Mouse (Mus musculus) lung, postnatal 14 days (tissue): ENCODE results near the gene Ttll13.

Source experiments
- DNase-seq: peaks from one replicate; pipeline ENCODE4 v3.0.0; 2021

Gene Ttll13

GRCm38 (mm10) chr7:80268897-80269750, 22.9 kb downstream of the Ttll13 start, which contains the start of gene Vps33b:
Gene Vps33b, plus strand, starts transcription at chr7:80269649.
- DNase-seq, result peak; percentile 99

DNA sequence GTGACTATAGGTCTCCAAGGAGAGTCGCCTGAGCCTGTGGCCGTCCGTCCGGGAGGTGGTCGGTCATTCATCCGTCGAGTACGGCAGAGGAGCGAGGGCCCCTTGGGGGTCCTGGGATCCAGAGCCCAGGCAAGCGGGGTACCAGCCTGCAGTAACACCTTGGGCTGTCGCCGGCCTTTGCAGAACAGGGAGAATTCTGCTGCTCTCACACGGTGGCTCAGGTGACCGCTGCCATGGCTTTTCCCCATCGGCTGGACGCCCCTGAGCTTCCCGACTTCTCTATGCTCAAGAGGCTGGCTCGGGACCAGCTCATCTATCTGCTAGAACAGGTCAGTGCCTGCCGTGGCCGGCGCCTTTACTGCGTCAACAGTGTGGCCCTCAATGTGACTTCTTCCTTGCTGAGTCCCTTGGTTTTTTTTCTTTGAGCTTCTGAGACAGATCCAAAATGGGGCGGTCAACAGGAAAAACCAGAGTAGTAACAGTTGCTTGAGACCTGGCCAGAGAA, 23.6 kb downstream of the Ttll13 start:
- peak; percentile 40 for DNase-seq

DNA sequence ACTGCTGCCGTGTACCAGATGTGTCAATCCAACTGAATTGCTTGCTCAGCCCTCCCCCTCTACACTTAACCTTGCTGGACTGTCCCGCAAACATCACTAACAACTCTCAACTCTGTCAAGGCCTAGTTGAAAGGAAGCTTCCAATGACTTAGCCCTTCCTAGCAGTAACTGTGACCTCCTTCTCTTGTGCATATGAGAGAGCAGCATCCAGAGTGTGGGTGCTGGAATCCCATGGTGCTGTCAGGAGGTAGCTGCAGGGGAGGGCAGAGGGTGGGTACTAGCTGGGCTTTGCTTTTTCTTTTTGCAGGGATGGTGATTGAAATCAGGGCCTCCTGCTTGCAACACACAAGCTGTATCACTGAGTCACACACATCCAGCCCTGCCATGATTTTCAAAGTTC, 27.3 kb downstream of the Ttll13 start:
- no peak for DNase-seq

DNA sequence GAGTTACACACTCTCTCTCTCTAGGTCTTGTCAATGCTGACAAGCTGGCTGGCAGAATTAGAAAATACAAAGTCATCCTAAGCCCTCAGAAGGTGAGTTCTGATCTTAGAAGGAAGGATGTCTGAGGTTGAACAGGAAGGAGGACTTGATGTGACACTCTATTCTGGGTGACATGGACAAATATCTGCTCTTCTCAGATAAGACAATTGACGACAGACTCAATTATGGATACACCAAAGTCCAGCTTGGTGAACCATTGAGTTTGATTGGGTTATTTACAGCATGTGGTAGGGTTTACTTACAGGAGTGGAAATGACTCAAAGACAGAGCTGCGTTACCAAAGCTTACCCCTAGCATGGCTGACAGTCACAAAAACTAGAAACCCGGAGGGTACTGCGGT, 30.2 kb downstream of the Ttll13 start:
- DNase-seq, result no peak

DNA sequence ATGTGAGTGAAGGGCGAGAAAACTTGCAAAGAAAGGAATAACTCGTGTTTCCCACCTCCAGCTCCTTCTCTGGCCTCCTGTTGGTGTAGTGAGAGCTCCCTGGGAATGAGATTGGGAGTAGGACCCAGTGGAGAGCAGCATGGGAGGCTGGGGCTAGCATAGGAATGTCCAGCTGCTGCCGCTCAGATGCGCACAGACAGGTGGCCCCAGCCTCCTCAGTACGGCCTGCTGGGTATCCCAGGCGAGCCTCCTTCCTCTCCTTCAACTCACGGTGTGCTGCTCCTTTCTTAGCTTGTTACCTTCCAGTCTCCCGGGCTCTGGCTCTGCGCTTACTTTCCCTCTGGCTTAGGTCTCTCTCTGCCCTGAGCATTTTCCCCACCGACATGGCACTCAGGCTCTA, 33.9 kb downstream of the Ttll13 start:
- no peak for DNase-seq

GRCm38 (mm10) chr7:80280998-80281397, 34.8 kb downstream of the Ttll13 start:
- DNase-seq, result no peak

DNA sequence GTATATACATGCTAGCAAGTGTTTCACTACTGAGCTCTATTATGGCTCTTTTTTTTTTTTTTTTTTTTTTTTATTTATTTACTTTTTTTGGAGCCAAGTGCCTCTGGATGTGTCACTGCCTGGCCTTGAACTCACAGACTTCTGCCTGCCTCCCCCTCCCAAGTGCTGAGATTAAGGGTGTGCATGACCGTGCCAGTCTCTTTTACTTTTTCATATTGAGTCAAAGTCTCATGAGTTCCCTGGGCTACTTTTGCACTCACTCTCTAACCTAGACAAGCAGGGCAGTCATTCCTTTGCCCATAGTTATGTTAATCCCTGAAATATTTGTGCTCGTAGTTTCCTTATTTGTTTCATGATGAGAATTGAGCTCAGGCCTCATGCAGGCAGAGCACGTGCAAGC, 35.5 kb downstream of the Ttll13 start:
- no peak for DNase-seq

GRCm38 (mm10) chr7:80283226-80283918, 37.2 kb downstream of the Ttll13 start:
- no peak for DNase-seq

GRCm38 (mm10) chr7:80284391-80284790, 38.2 kb downstream of the Ttll13 start:
- DNase-seq, result peak; percentile 27

DNA sequence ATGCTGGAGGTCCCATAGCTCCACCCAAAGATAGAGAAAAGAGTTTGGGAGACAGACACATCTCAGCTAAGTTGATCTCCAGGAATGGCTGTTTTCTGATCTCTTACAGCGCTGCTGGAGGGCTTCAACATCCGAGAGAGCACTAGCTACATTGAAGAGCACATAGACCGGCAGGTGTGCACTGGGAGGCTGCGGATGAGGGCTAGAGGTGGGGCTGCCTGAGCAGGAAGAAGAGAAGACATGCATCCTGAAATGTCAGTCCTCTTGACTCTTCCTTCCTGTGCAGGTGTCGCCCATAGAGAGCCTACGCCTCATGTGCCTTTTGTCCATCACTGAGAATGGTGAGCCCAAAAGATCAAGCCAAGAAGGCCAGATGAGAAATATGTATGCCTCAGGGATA, 39.5 kb downstream of the Ttll13 start:
- DNase-seq, result no peak

- no peak for DNase-seq
Observed at GRCm38 (mm10) chr7:80287736-80288135, 41.6 kb downstream of the Ttll13 start.

- DNase-seq, result peak; percentile 98
Observed at GRCm38 (mm10) chr7:80294062-80294763, 48.0 kb downstream of the Ttll13 start, which contains the start of gene Prc1. Gene Prc1, plus strand, starts transcription at chr7:80294450.

DNA sequence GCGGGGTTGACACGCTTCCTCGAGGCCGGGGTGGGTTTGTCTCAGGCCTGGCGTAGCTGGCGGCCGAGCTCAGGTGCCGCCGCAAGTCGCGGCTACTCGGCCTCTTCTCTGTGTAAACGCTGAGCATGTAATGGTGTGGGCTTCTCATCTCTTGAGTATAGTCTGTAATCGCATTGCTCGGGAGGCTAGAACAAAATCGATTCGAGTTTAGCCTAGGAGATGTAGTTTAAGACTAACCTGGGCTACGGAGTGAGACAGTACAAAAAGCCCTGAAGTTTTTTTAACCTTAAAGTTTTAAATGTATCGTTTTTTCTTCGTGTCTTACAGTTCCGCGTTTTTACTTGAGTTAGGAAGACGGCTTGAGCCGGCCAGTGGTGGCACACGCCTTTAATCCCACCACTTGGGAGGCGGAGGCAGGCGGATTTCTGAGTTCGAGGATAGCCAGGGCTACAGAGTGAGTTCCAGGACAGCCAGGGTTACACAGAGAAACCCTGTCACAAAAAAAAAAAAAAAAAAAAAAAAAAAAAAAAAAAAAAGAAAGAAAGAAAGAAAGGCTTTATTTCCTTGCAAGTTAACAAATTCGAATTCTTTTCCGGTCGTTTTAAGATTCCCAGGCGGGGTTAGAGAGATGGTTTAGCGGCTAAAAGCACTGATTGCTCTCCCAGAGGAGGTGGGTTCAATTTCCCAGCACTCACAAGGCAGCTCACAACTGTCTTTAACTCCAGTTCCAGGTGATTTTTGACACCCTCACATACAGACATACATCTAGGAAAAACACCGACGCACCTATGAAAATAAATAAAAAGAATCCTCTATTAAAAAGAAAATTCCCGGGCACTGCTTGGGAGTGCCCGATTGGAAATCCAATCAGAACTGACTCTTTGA, 48.8 kb downstream of the Ttll13 start:
- DNase-seq, result no peak

- DNase-seq, result no peak
Observed at GRCm38 (mm10) chr7:80296462-80296861, 50.3 kb downstream of the Ttll13 start.

DNA sequence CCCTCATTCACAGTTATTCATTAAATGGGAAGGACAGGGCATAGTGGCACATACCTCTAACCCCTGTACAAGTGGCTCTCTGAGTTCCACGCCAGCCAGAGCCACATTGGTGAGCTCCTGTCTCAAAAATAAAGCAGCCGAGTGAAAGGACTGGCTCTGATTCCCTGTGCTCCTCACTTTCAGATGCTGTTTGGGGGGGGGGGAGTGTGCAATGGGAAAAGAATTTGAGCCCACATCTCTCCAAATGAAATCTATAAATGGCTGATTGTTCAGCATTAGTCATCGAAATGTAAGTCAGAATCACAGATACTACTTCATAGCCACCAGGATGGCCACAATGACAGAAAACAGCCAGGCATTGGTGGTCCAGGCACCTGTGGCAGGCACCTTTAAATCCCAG, 50.9 kb downstream of the Ttll13 start:
- DNase-seq, result no peak

DNA sequence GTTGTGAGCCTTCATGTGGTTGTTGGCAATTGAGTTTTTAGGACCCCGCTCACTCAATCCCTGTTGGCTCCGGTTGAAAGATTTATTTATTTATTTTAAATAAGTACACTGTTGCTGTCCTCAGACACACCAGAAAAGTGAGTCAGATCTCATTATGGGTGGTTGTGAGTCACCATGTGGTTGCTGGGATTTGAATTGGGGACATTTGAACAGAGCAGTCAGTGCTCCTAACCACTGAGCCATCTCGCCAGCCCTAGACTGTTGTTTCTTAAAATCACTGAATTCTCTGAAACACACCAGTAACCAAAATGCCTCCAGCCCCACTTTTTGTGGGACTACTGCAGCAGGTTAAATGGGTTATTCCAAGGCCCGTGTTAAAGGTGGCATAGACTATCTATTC, 52.6 kb downstream of the Ttll13 start:
- no peak for DNase-seq

DNA sequence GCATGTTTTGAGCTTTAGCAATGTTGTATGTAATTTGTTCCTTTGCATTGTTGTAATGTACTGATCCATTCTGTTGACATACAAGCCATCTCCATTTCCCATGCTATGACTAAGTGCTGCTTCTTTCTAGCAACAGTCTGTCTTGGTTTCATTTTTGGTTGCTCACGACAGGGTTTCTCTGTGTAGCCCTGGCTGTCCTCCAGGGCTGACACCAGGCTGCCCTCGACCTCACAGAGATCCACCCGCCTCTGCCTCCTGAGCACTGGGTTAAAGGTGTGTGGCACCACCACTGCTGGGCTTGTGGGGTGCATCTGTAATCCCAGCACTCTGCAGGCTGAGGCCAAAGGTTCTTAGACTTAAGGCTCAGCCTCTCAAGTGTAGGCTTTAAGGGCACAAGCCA, 53.4 kb downstream of the Ttll13 start:
- DNase-seq, result no peak

DNA sequence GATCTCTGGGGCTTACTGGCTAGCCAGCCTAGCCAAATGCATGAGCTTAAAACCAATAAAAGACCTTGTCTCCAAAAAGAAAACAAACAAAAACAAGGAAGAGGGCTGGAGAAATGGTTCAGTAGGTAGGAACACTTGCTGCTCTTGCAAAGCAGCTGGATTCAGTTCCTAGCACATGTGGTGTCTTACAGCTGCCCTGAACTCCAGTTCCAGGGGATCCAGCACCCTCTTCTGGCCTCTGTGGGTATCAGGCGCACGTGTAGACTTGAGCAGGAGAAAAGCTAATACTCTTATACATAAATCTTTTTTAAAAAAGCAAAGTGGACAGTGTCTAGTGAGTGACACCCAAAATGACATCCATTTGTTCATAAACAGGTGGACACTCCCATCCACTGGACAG, 55.3 kb downstream of the Ttll13 start:
- no peak for DNase-seq

GRCm38 (mm10) chr7:80307766-80308165, 61.6 kb downstream of the Ttll13 start:
- no peak for DNase-seq
